Mouse (Mus musculus) kidney, postnatal 0 days (tissue): ENCODE data around the gene Unc119b. TPM values are rescaled to one million over a fixed set of nuclear protein-coding genes. Genes with fewer than 3 reads are reported as not detected.

ENCODE experiments used
- polyA plus RNA-seq: library from polyadenylated mRNA; unstranded; fragments of >200 nt; fragmentation: Nextera tagmentation; extraction: Ambion mirVana; gene quantifications from 2 replicates; pipeline ENCODE4 v1.2.1, GENCODE M21; 2015

Gene Unc119b
- polyA plus RNA-seq, 1 experiment from 2014 or later = 40.8 TPM

Other genes with a start within 250 kb of the Unc119b start
- 19.9 and 24.1 TPM in 2 replicates for gene Oasl2, start 238.0 kb downstream of the Unc119b start, polyA plus RNA-seq
- gene Oasl1, start 211.7 kb downstream of the Unc119b start, polyA plus RNA-seq = 3.1 and 3.2 TPM in 2 replicates
- 75.3 and 79.6 TPM in 2 replicates for gene 2210016L21Rik, start 192.8 kb downstream of the Unc119b start, polyA plus RNA-seq
- 10.8 and 12.5 TPM in 2 replicates for gene Hnf1a, start 163.9 kb downstream of the Unc119b start, polyA plus RNA-seq
- 19.0 and 39.4 TPM in 2 replicates for gene Sppl3, start 123.8 kb downstream of the Unc119b start, polyA plus RNA-seq
- 26.6 and 31.3 TPM in 2 replicates for gene Gm10401, start 36.7 kb downstream of the Unc119b start, polyA plus RNA-seq
- gene Acads, start 15.6 kb downstream of the Unc119b start, polyA plus RNA-seq = 105 and 117 TPM in 2 replicates
- gene Mlec, start 23.2 kb upstream of the Unc119b start, polyA plus RNA-seq = 43.6 and 44.4 TPM in 2 replicates
- 0.87 and 1.2 TPM in 2 replicates for gene Cabp1, start 59.4 kb upstream of the Unc119b start, polyA plus RNA-seq
- gene Pop5, start 100.9 kb upstream of the Unc119b start, polyA plus RNA-seq = 160 and 161 TPM in 2 replicates
- gene Rnf10, start 137.9 kb upstream of the Unc119b start, polyA plus RNA-seq = 120 and 124 TPM in 2 replicates
- gene Coq5, start 144.7 kb upstream of the Unc119b start, polyA plus RNA-seq = 44.7 and 46.6 TPM in 2 replicates
- 1,395 and 1,475 TPM in 2 replicates for gene Dynll1, start 166.0 kb upstream of the Unc119b start, polyA plus RNA-seq
- 234 and 251 TPM in 2 replicates for gene Srsf9, start 192.2 kb upstream of the Unc119b start, polyA plus RNA-seq
- 19.8 and 20.8 TPM in 2 replicates for gene Gatc, start 206.2 kb upstream of the Unc119b start, polyA plus RNA-seq
- gene Triap1, start 206.2 kb upstream of the Unc119b start, polyA plus RNA-seq = 58.7 and 59.0 TPM in 2 replicates
- 1,591 and 1,635 TPM in 2 replicates for gene Cox6a1, start 214.0 kb upstream of the Unc119b start, polyA plus RNA-seq